Mouse (Mus musculus): ENCODE results near the gene Wt1.

GRCm38 (mm10) chr2:105126691-105127530, 582 bp downstream of the Wt1 start:
- TF ChIP-seq POLR2A (IDR thresholded peaks at IDR 0.05; ENCODE audit: borderline replicate concordance, control insufficient read depth, low read depth, low read length) (peak; percentile 15; the same call in 1 of the 2 replicates), CTCF (IDR thresholded peaks at IDR 0.05; ENCODE audit: control insufficient read depth, insufficient read depth, low read length) (no peak)
